Mouse (Mus musculus) midbrain, embryonic 16.5 days (tissue): ENCODE results near the gene Wnt11. TPM values are rescaled to one million over a fixed set of nuclear protein-coding genes. Genes with fewer than 3 reads are reported as not detected.

Experiments
- ATAC-seq: fragments of 200-750 bp; cut with Nextera tagmentation; 2 replicates; pipeline ENCODE4 v1.8.0; 2017; ENCODE audit warnings: moderate TSS enrichment
- H3K27ac ChIP-seq: fragments of 300-500 bp; sonication (generic); 2 replicates; pipeline ENCODE4 v1.5.1; 2014; ENCODE audit warnings: mild to moderate bottlenecking, low read length, mixed read lengths
- H3K27me3 ChIP-seq: fragments of 300-500 bp; sonication (generic); 2 replicates; pipeline ENCODE4 v1.6.1; 2014; ENCODE audit warnings: low read depth, low read length, mixed read lengths; ENCODE audit not compliant: control insufficient read depth, insufficient read depth
- H3K36me3 ChIP-seq: fragments of 300-500 bp; sonication (generic); 2 replicates; pipeline ENCODE4 v1.6.1; 2014; ENCODE audit warnings: mild to moderate bottlenecking, low read length, moderate library complexity, mixed read lengths; ENCODE audit not compliant: control insufficient read depth, insufficient read depth
- H3K4me1 ChIP-seq: fragments of 300-500 bp; sonication (generic); 2 replicates; pipeline ENCODE4 v1.6.1; 2014; ENCODE audit warnings: mild to moderate bottlenecking, low read length, mixed read lengths; ENCODE audit not compliant: control insufficient read depth, insufficient read depth
- H3K4me2 ChIP-seq: fragments of 300-500 bp; sonication (generic); 2 replicates; pipeline ENCODE4 v1.6.1; 2014; ENCODE audit warnings: mild to moderate bottlenecking, low read length, mixed read lengths
- H3K4me3 ChIP-seq: fragments of 300-500 bp; sonication (generic); 2 replicates; pipeline ENCODE4 v1.5.1; 2014; ENCODE audit warnings: low read depth, mild to moderate bottlenecking, low read length, moderate library complexity, mixed read lengths
- H3K9ac ChIP-seq: fragments of 300-500 bp; sonication (generic); 2 replicates; pipeline ENCODE4 v1.6.1; 2014; ENCODE audit warnings: low read depth, low read length, mixed read lengths
- H3K9me3 ChIP-seq: fragments of 300-500 bp; sonication (generic); replicated peaks from 2 replicates; pipeline ENCODE4 v1.6.1; 2014; ENCODE audit warnings: mild to moderate bottlenecking, low read length, mixed read lengths; ENCODE audit not compliant: control insufficient read depth, poor library complexity, severe bottlenecking
- WGBS: fragments of 180-500 bp; shearing (Covaris S2); extraction: QIAGEN DNeasy Blood & Tissue Kit; methylation state at CpG from one replicate; pipeline ENCODE4 v1.1.7; 2014; 5-methylcytosine and 5-hydroxymethylcytosine counted together
- polyA plus RNA-seq: library from polyadenylated mRNA; unstranded; fragments of >200 nt; fragmentation: Nextera tagmentation; extraction: Ambion mirVana; gene quantifications from 2 replicates; pipeline ENCODE4 v1.2.1, GENCODE M21; 2015

Gene Wnt11
- polyA plus RNA-seq, 1 experiment from 2014 or later: 1.2 TPM

- H3K4me1 ChIP-seq: no peaks in the 10 kb centered on the region
- H3K4me3 ChIP-seq: no peak overlapping the region
- H3K27me3 ChIP-seq: no peaks in the 10 kb centered on the region
- H3K9me3 ChIP-seq: no peaks in the 10 kb centered on the region
- H3K36me3 ChIP-seq: no peaks in the 10 kb centered on the region
- ATAC-seq: no peak
- no peak overlapping the region for H3K27ac ChIP-seq
- no peak overlapping the region for H3K9ac ChIP-seq
- H3K4me2 ChIP-seq: no peak overlapping the region
- WGBS: 73% methylated on average over 9 of the region's 9 CpGs
Observed at GRCm38 (mm10) chr7:98851220-98851619, 16.3 kb downstream of the Wnt11 start.

- no peaks in the 10 kb centered on the region for H3K4me1 ChIP-seq
- no peak overlapping the region for H3K27ac ChIP-seq
- no peaks in the 10 kb centered on the region for H3K27me3 ChIP-seq
- H3K4me3 ChIP-seq: no peak overlapping the region
- no peak overlapping the region for H3K9ac ChIP-seq
- H3K36me3 ChIP-seq: no peaks in the 10 kb centered on the region
- no peak for ATAC-seq
- no peak overlapping the region for H3K4me2 ChIP-seq
- H3K9me3 ChIP-seq: no peaks in the 10 kb centered on the region
- WGBS: 85% methylated on average over 18 of the region's 18 CpGs
Observed at GRCm38 (mm10) chr7:98852950-98853650, 18.2 kb downstream of the Wnt11 start.

- no peak overlapping the region for H3K4me3 ChIP-seq
- 88% methylated on average over 6 of the region's 6 CpGs for WGBS
Observed at GRCm38 (mm10) chr7:98853806-98854205, 18.9 kb downstream of the Wnt11 start.

GRCm38 (mm10) chr7:98855388-98855787, 20.5 kb downstream of the Wnt11 start:
- WGBS: 79% methylated on average over 2 of the region's 2 CpGs
- no peak for ATAC-seq
- Histone ChIP-seq H3K4me1 (no peaks in the 10 kb centered on the region), H3K4me3 (no peak overlapping the region), H3K36me3 (no peaks in the 10 kb centered on the region), H3K27ac (no peak overlapping the region), H3K9me3 (no peaks in the 10 kb centered on the region), H3K4me2 (no peak overlapping the region), H3K9ac (no peak overlapping the region), H3K27me3 (no peaks in the 10 kb centered on the region)

More at GRCm38 (mm10) chr7:98853806-98854205, 18.9 kb downstream of the Wnt11 start:
- Histone ChIP-seq H3K9me3 (no peaks in the 10 kb centered on the region), H3K4me1 (no peaks in the 10 kb centered on the region), H3K4me2 (no peak overlapping the region), H3K36me3 (no peaks in the 10 kb centered on the region), H3K27ac (no peak overlapping the region), H3K9ac (no peak overlapping the region), H3K27me3 (no peaks in the 10 kb centered on the region)
- ATAC-seq: no peak

- no peaks in the 10 kb centered on the region for H3K9me3 ChIP-seq
- no peak overlapping the region for H3K4me3 ChIP-seq
- 0 out of 2 replicates have a peak, but pooled peaks have one; percentile 23 for ATAC-seq
- no peaks in the 10 kb centered on the region for H3K4me1 ChIP-seq
- no peak overlapping the region for H3K27ac ChIP-seq
- H3K9ac ChIP-seq: no peak overlapping the region
- no peaks in the 10 kb centered on the region for H3K36me3 ChIP-seq
- 16% methylated on average over 3 of the region's 3 CpGs for WGBS
- no peaks in the 10 kb centered on the region for H3K27me3 ChIP-seq
- no peak overlapping the region for H3K4me2 ChIP-seq
Observed at GRCm38 (mm10) chr7:98856128-98856527, 21.2 kb downstream of the Wnt11 start.

- Histone ChIP-seq H3K4me2 (no peak overlapping the region), H3K4me1 (no peaks in the 10 kb centered on the region), H3K9me3 (no peaks in the 10 kb centered on the region), H3K27me3 (no peaks in the 10 kb centered on the region), H3K36me3 (no peaks in the 10 kb centered on the region), H3K9ac (no peak overlapping the region), H3K4me3 (no peak overlapping the region), H3K27ac (no peak overlapping the region)
- ATAC-seq: no peak
- 78% methylated on average over 3 of the region's 3 CpGs for WGBS
Observed at GRCm38 (mm10) chr7:98857094-98857493, 22.2 kb downstream of the Wnt11 start.

- Histone ChIP-seq H3K27me3 (no peaks in the 10 kb centered on the region), H3K36me3 (no peaks in the 10 kb centered on the region), H3K4me1 (no peaks in the 10 kb centered on the region), H3K4me3 (no peak overlapping the region), H3K27ac (no peak overlapping the region), H3K9me3 (no peaks in the 10 kb centered on the region), H3K9ac (no peak overlapping the region), H3K4me2 (no peak overlapping the region)
- no peak for ATAC-seq
- WGBS: 68% methylated on average over 2 of the region's 2 CpGs
Observed at GRCm38 (mm10) chr7:98861002-98861401, 26.1 kb downstream of the Wnt11 start.

GRCm38 (mm10) chr7:98862994-98863393, 28.1 kb downstream of the Wnt11 start:
- Histone ChIP-seq H3K9ac (no peak overlapping the region), H3K4me2 (no peak overlapping the region), H3K27ac (no peak overlapping the region), H3K9me3 (no peaks in the 10 kb centered on the region), H3K4me1 (0 out of 2 replicates have a peak, but pooled peaks cover 3% of the 10 kb centered on the region), H3K4me3 (no peak overlapping the region), H3K36me3 (no peaks in the 10 kb centered on the region), H3K27me3 (no peaks in the 10 kb centered on the region)
- 92% methylated on average over 5 of the region's 5 CpGs for WGBS
- no peak for ATAC-seq

- Histone ChIP-seq H3K27me3 (no peaks in the 10 kb centered on the region), H3K4me1 (0 out of 2 replicates have a peak, but pooled peaks cover 3% of the 10 kb centered on the region), H3K9ac (no peak overlapping the region), H3K27ac (no peak overlapping the region), H3K4me2 (no peak overlapping the region), H3K4me3 (no peak overlapping the region), H3K9me3 (no peaks in the 10 kb centered on the region), H3K36me3 (no peaks in the 10 kb centered on the region)
- ATAC-seq: no peak
- WGBS: 48% methylated on average over 9 of the region's 9 CpGs
Observed at GRCm38 (mm10) chr7:98863969-98864718, 29.2 kb downstream of the Wnt11 start.
